Comparison of ENCODE assay signal across 26 mouse cellular contexts in genomic region chr16:23844622-23845021, GRCm38 (mm10). TPM values are rescaled to one million over a fixed set of nuclear protein-coding genes. Genes with fewer than 3 reads are reported as not detected.
DNase-seq lines count a peak whose midpoint lies in the region; ATAC-seq lines count a peak whose summit lies in the region.
"Had no signal": no experiment of that assay in that cellular context is flagged by ENCODE, and none has a peak within 500 bp of the region (broad histone marks: within the 10 kb centered on the region; RNA-seq: fewer than 3 reads in every experiment).

No protein-coding gene starts in this region.

- H3K4me1 ChIP-seq in hindbrain, embryonic 13.5 days (replicated peaks) = peaks cover 5% of the 10 kb centered on the region
- H3K4me1 ChIP-seq: embryonic facial prominence, embryonic 12.5 days; heart, embryonic 10.5 days; limb, embryonic 13.5 days; liver, embryonic 13.5 days had no signal

- no peak overlapping the region for H3K4me3 ChIP-seq in hindbrain, embryonic 13.5 days
- H3K4me3 ChIP-seq: embryonic facial prominence, embryonic 12.5 days; heart, embryonic 10.5 days; hindbrain, embryonic 15.5 days; limb, embryonic 13.5 days; liver, embryonic 13.5 days had no signal

- H3K4me2 ChIP-seq in hindbrain, embryonic 13.5 days = no peak overlapping the region
- H3K4me2 ChIP-seq: embryonic facial prominence, embryonic 12.5 days; hindbrain, embryonic 15.5 days; limb, embryonic 13.5 days; liver, embryonic 13.5 days; lung, embryonic 14.5 days; midbrain, embryonic 11.5 days had no signal

- no peaks in the 10 kb centered on the region for H3K36me3 ChIP-seq in hindbrain, embryonic 13.5 days
- H3K36me3 ChIP-seq: embryonic facial prominence, embryonic 12.5 days; heart, embryonic 10.5 days; hindbrain, embryonic 15.5 days; limb, embryonic 13.5 days; liver, embryonic 13.5 days had no signal

- ATAC-seq in common myeloid progenitor, adult 5-6 weeks (replicated peaks; ENCODE audit: low read depth, poor library complexity, severe bottlenecking) = peak; percentile 85
- peak; percentile 70 for ATAC-seq in megakaryocyte-erythroid progenitor cell, adult 5-6 weeks (replicated peaks; ENCODE audit: low FRiP score, low TSS enrichment, poor library complexity, severe bottlenecking)
- ATAC-seq in hindbrain, embryonic 13.5 days (ENCODE audit: low FRiP score) = no peak
- ATAC-seq: intestine, embryonic 16.5 days had no signal

- WGBS in hindbrain, embryonic 13.5 days = 94% methylated on average over 7 of the region's 7 CpGs

- no peaks in the 10 kb centered on the region for H3K27me3 ChIP-seq in hindbrain, embryonic 13.5 days
- H3K27me3 ChIP-seq: embryonic facial prominence, embryonic 12.5 days; hindbrain, embryonic 15.5 days; limb, embryonic 13.5 days; liver, embryonic 13.5 days had no signal

- H3K9ac ChIP-seq in hindbrain, embryonic 13.5 days = no peak overlapping the region
- H3K9ac ChIP-seq: embryonic facial prominence, embryonic 12.5 days; hindbrain, embryonic 15.5 days; limb, embryonic 13.5 days; liver, embryonic 13.5 days; lung, embryonic 14.5 days had no signal

- H3K9me3 ChIP-seq in hindbrain, embryonic 13.5 days = peaks cover 3% of the 10 kb centered on the region; the same call in 1 of the 2 replicates
- H3K9me3 ChIP-seq: embryonic facial prominence, embryonic 12.5 days; heart, embryonic 10.5 days; hindbrain, embryonic 15.5 days; limb, embryonic 13.5 days; liver, embryonic 13.5 days had no signal

- intact Hi-C loops in left cerebral cortex, postnatal 4 days (cut with DNase I) = no loop called here

- peak; percentile 66 for DNase-seq in CD4-positive helper T cell, adult 2 months (ENCODE audit: low read depth, low spot score)
- DNase-seq in thymus, postnatal 25 days = peak; percentile 15
- no peak for DNase-seq in liver
- no peak for DNase-seq in lung, postnatal 10 days
- no peak for DNase-seq in left cerebral cortex, postnatal 4 days
- DNase-seq: adrenal gland, postnatal 14 days; cerebellum, adult 9-10 months; heart, postnatal 4 days; kidney, postnatal 36 days; liver, embryonic 13.5 days; lung, embryonic 14.5 days; lung, postnatal 36 days had no signal

- H3K27ac ChIP-seq in hindbrain, embryonic 13.5 days = no peak overlapping the region
- H3K27ac ChIP-seq: embryonic facial prominence, embryonic 12.5 days; heart, embryonic 10.5 days; hindbrain, embryonic 15.5 days; limb, embryonic 13.5 days; liver, embryonic 13.5 days had no signal

RNA-seq across cellular contexts. Expression of gene Sst, which starts 46.1 kb away (rescaled TPM):
- not detected in 2 replicates for total RNA-seq in common myeloid progenitor, adult 5-6 weeks (2017)
- not detected in 2 replicates for total RNA-seq in megakaryocyte-erythroid progenitor cell, adult 5-6 weeks (2014; fragmentation: Nextera tagmentation)
- total RNA-seq in megakaryocyte-erythroid progenitor cell, adult 5-6 weeks (2017) = not detected in 2 replicates
- 242 and 252 TPM in 2 replicates for polyA plus RNA-seq in hindbrain, embryonic 13.5 days (2015; fragmentation: Nextera tagmentation; extraction: Ambion mirVana)
- total RNA-seq in left cerebral cortex, postnatal 4 days (2021) = 100 to 1,000 TPM; 251 to 315 TPM
- total RNA-seq: adrenal gland, postnatal 14 days; gastrocnemius, adult 8-10 months; heart, postnatal 4 days; neutrophil, adult 5-6 weeks had no signal
- polyA plus RNA-seq: gonadal fat pad, adult 2 months; heart, embryonic 16.5 days; lung, embryonic 14.5 days; urinary bladder, adult 2 months had no signal

Comparison
In these comparisons a context has a peak if more than half of its experiments do, and no peak if none do; other contexts are left out.
1. DNase-seq: peak in CD4-positive helper T cell, adult 2 months (single experiment) and thymus, postnatal 25 days (single experiment); none in liver (single experiment), lung, postnatal 10 days (single experiment) and left cerebral cortex, postnatal 4 days (single experiment).
2. RNA of gene Sst, which starts 46.1 kb away (total RNA-seq): 251 to 315 TPM in left cerebral cortex, postnatal 4 days; not detected in common myeloid progenitor, adult 5-6 weeks and not detected in megakaryocyte-erythroid progenitor cell, adult 5-6 weeks; every median in the first group is over 100 times any median in the second.